In genomic region chr9:40612755-40613154, GRCm38 (mm10) we compare ENCODE assay signal across 39 mouse cellular contexts. TPM values are rescaled to one million over a fixed set of nuclear protein-coding genes. Genes with fewer than 3 reads are reported as not detected.
DNase-seq lines count a peak whose midpoint lies in the region; ATAC-seq and TF ChIP-seq lines count a peak whose summit lies in the region.
"Had no signal": no experiment of that assay in that cellular context is flagged by ENCODE, and none has a peak within 500 bp of the region (broad histone marks: within the 10 kb centered on the region; RNA-seq: fewer than 3 reads in every experiment).

No protein-coding gene starts in this region.

- 0 out of 2 replicates have a peak, but pooled peaks cover 15% of the 10 kb centered on the region for H3K4me1 ChIP-seq in forebrain, postnatal 0 days (ENCODE audit: insufficient read depth)
- peaks cover 45% of the 10 kb centered on the region for H3K4me1 ChIP-seq in forebrain, embryonic 10.5 days
- H3K4me1 ChIP-seq in liver, embryonic 11.5 days (replicated peaks; ENCODE audit: control insufficient read depth, insufficient read depth, low read length): peaks cover 4% of the 10 kb centered on the region; the same call in 1 of the 2 replicates
- peaks cover 15% of the 10 kb centered on the region for H3K4me1 ChIP-seq in liver, embryonic 12.5 days
- peaks cover 15% of the 10 kb centered on the region for H3K4me1 ChIP-seq in liver, embryonic 13.5 days (replicated peaks)
- peaks cover 15% of the 10 kb centered on the region for H3K4me1 ChIP-seq in heart, embryonic 12.5 days (replicated peaks)
- peaks cover 17% of the 10 kb centered on the region for H3K4me1 ChIP-seq in kidney, embryonic 16.5 days (ENCODE audit: insufficient read depth, low read length)

- 88% methylated on average over 1 of the region's 1 CpGs for WGBS in forebrain, postnatal 0 days
- 94% methylated on average over 1 of the region's 1 CpGs for WGBS in forebrain, embryonic 10.5 days
- 100% methylated on average over 1 of the region's 1 CpGs for WGBS in liver, embryonic 11.5 days
- 84% methylated on average over 1 of the region's 1 CpGs for WGBS in liver, embryonic 12.5 days (ENCODE audit: insufficient replicate concordance)
- 71% methylated on average over 1 of the region's 1 CpGs for WGBS in liver, embryonic 13.5 days (ENCODE audit: insufficient replicate concordance)
- 91% methylated on average over 1 of the region's 1 CpGs for WGBS in heart, embryonic 12.5 days
- WGBS in kidney, embryonic 16.5 days: 100% methylated on average over 1 of the region's 1 CpGs

- H3K4me2 ChIP-seq in forebrain, postnatal 0 days (ENCODE audit: low read depth): no peak overlapping the region
- no peak overlapping the region for H3K4me2 ChIP-seq in liver, embryonic 11.5 days
- no peak overlapping the region for H3K4me2 ChIP-seq in liver, embryonic 12.5 days
- H3K4me2 ChIP-seq in liver, embryonic 13.5 days: no peak overlapping the region
- no peak overlapping the region for H3K4me2 ChIP-seq in heart, embryonic 12.5 days
- no peak overlapping the region for H3K4me2 ChIP-seq in kidney, embryonic 16.5 days (replicated peaks; ENCODE audit: low read depth, low read length)
- H3K4me2 ChIP-seq: embryonic facial prominence, embryonic 13.5 days; forebrain, embryonic 15.5 days; heart, embryonic 11.5 days; hindbrain, embryonic 13.5 days; neural tube, embryonic 15.5 days had no signal

- no peak overlapping the region for H3K4me3 ChIP-seq in forebrain, postnatal 0 days (ENCODE audit: low read depth, low read length)
- H3K4me3 ChIP-seq in forebrain, embryonic 10.5 days: no peak overlapping the region
- no peak overlapping the region for H3K4me3 ChIP-seq in liver, embryonic 11.5 days (ENCODE audit: low read depth, low read length)
- H3K4me3 ChIP-seq in liver, embryonic 12.5 days: no peak overlapping the region
- no peak overlapping the region for H3K4me3 ChIP-seq in liver, embryonic 13.5 days (replicated peaks)
- no peak overlapping the region for H3K4me3 ChIP-seq in heart, embryonic 12.5 days
- H3K4me3 ChIP-seq in kidney, embryonic 16.5 days (ENCODE audit: low read length): no peak overlapping the region
- H3K4me3 ChIP-seq: embryonic facial prominence, embryonic 13.5 days; forebrain, embryonic 15.5 days; hindbrain, embryonic 13.5 days; layer of hippocampus, adult 2 months; neural tube, embryonic 15.5 days had no signal

- TF ChIP-seq CTCF in forebrain, postnatal 0 days (IDR thresholded peaks at IDR 0.05; ENCODE audit: low read depth): no peak

- no peaks in the 10 kb centered on the region for H3K27me3 ChIP-seq in forebrain, postnatal 0 days (ENCODE audit: insufficient read depth, low read length)
- peaks cover 17% of the 10 kb centered on the region for H3K27me3 ChIP-seq in forebrain, embryonic 10.5 days (ENCODE audit: poor library complexity, severe bottlenecking)
- H3K27me3 ChIP-seq in liver, embryonic 11.5 days (replicated peaks; ENCODE audit: control insufficient read depth, insufficient read depth, low read length): peaks cover 6% of the 10 kb centered on the region
- H3K27me3 ChIP-seq in liver, embryonic 12.5 days (replicated peaks): peaks cover 13% of the 10 kb centered on the region
- peaks cover 16% of the 10 kb centered on the region for H3K27me3 ChIP-seq in liver, embryonic 13.5 days
- H3K27me3 ChIP-seq in heart, embryonic 12.5 days (replicated peaks): 0 out of 2 replicates have a peak, but pooled peaks cover 1% of the 10 kb centered on the region
- no peaks in the 10 kb centered on the region for H3K27me3 ChIP-seq in kidney, embryonic 16.5 days (ENCODE audit: insufficient read depth, low read length)
- H3K27me3 ChIP-seq: forebrain, embryonic 15.5 days; hindbrain, embryonic 13.5 days; neural tube, embryonic 15.5 days had no signal

- H3K36me3 ChIP-seq in forebrain, postnatal 0 days (ENCODE audit: insufficient read depth): no peaks in the 10 kb centered on the region
- no peaks in the 10 kb centered on the region for H3K36me3 ChIP-seq in forebrain, embryonic 10.5 days (replicated peaks)
- no peaks in the 10 kb centered on the region for H3K36me3 ChIP-seq in liver, embryonic 11.5 days (ENCODE audit: control insufficient read depth, insufficient read depth, low read length)
- no peaks in the 10 kb centered on the region for H3K36me3 ChIP-seq in liver, embryonic 12.5 days
- H3K36me3 ChIP-seq in liver, embryonic 13.5 days: no peaks in the 10 kb centered on the region
- H3K36me3 ChIP-seq in heart, embryonic 12.5 days: no peaks in the 10 kb centered on the region
- no peaks in the 10 kb centered on the region for H3K36me3 ChIP-seq in kidney, embryonic 16.5 days (ENCODE audit: insufficient read depth, low read length)
- H3K36me3 ChIP-seq: embryonic facial prominence, embryonic 13.5 days; forebrain, embryonic 15.5 days; hindbrain, embryonic 13.5 days; neural tube, embryonic 15.5 days had no signal

- peak; percentile 12; the same call in 1 of the 2 replicates for ATAC-seq in forebrain, postnatal 0 days
- ATAC-seq in liver, embryonic 11.5 days (replicated peaks; ENCODE audit: low FRiP score): no peak
- no peak; the same call in 1 of the 2 replicates for ATAC-seq in liver, embryonic 12.5 days
- 0 out of 2 replicates have a peak, but pooled peaks have one; percentile 6 for ATAC-seq in liver, embryonic 13.5 days (ENCODE audit: low read depth)
- no peak for ATAC-seq in heart, embryonic 12.5 days (ENCODE audit: insufficient number of reproducible peaks, low FRiP score)
- ATAC-seq in kidney, embryonic 16.5 days (ENCODE audit: low FRiP score, low TSS enrichment): no peak
- ATAC-seq: forebrain, embryonic 15.5 days; intestine, postnatal 0 days had no signal

- no peak overlapping the region for H3K9ac ChIP-seq in forebrain, postnatal 0 days
- no peak overlapping the region for H3K9ac ChIP-seq in liver, embryonic 11.5 days (ENCODE audit: low read depth, low read length)
- H3K9ac ChIP-seq in liver, embryonic 12.5 days: no peak overlapping the region
- H3K9ac ChIP-seq in liver, embryonic 13.5 days: no peak overlapping the region
- H3K9ac ChIP-seq in heart, embryonic 12.5 days: no peak overlapping the region
- no peak overlapping the region for H3K9ac ChIP-seq in kidney, embryonic 16.5 days (replicated peaks; ENCODE audit: low read length)
- H3K9ac ChIP-seq: embryonic facial prominence, embryonic 13.5 days; forebrain, embryonic 15.5 days; hindbrain, embryonic 13.5 days; neural tube, embryonic 15.5 days had no signal

- no peaks in the 10 kb centered on the region for H3K9me3 ChIP-seq in forebrain, postnatal 0 days (ENCODE audit: low read length)
- H3K9me3 ChIP-seq in forebrain, embryonic 10.5 days: peaks cover 7% of the 10 kb centered on the region
- H3K9me3 ChIP-seq in liver, embryonic 11.5 days (ENCODE audit: control insufficient read depth, low read length): no peaks in the 10 kb centered on the region
- H3K9me3 ChIP-seq in liver, embryonic 12.5 days (replicated peaks): no peaks in the 10 kb centered on the region
- H3K9me3 ChIP-seq in liver, embryonic 13.5 days (replicated peaks): no peaks in the 10 kb centered on the region
- H3K9me3 ChIP-seq in heart, embryonic 12.5 days (replicated peaks): peaks cover 6% of the 10 kb centered on the region; the same call in 1 of the 2 replicates
- H3K9me3 ChIP-seq in kidney, embryonic 16.5 days (ENCODE audit: low read length): 0 out of 2 replicates have a peak, but pooled peaks cover 3% of the 10 kb centered on the region
- H3K9me3 ChIP-seq: embryonic facial prominence, embryonic 13.5 days; forebrain, embryonic 15.5 days; hindbrain, embryonic 13.5 days; neural tube, embryonic 15.5 days had no signal

- no peak overlapping the region for H3K27ac ChIP-seq in forebrain, postnatal 0 days (ENCODE audit: low read depth, low read length)
- H3K27ac ChIP-seq in forebrain, embryonic 10.5 days: no peak overlapping the region
- peak overlapping the region; percentile 55 for H3K27ac ChIP-seq in liver, embryonic 11.5 days (ENCODE audit: low read depth, low read length)
- H3K27ac ChIP-seq in liver, embryonic 12.5 days: no peak overlapping the region
- peak overlapping the region; percentile 36; the same call in 1 of the 2 replicates for H3K27ac ChIP-seq in liver, embryonic 13.5 days
- H3K27ac ChIP-seq in heart, embryonic 12.5 days (ENCODE audit: poor library complexity, severe bottlenecking): no peak overlapping the region
- no peak overlapping the region for H3K27ac ChIP-seq in kidney, embryonic 16.5 days (ENCODE audit: low read length)
- H3K27ac ChIP-seq: embryonic facial prominence, embryonic 13.5 days; forebrain, embryonic 15.5 days; hindbrain, embryonic 13.5 days; layer of hippocampus, adult 2 months; neural tube, embryonic 15.5 days had no signal

- DNase-seq in forebrain, postnatal 0 days: no peak
- no peak for DNase-seq in forebrain, embryonic 10.5 days (ENCODE audit: extremely low spot score, low spot score)
- DNase-seq in liver, embryonic 11.5 days (ENCODE audit: low spot score): no peak
- no peak for DNase-seq in liver, embryonic 13.5 days
- DNase-seq in retina, embryonic 14.5 days (ENCODE audit: low spot score): no peak
- DNase-seq: adrenal gland, postnatal 25 days; B cell, adult 2 months; cerebellum, adult 11 months; cerebellum, adult 9-10 months; cerebellum, postnatal 36 days; embryo, embryonic 11 days; gastrocnemius, postnatal 25 days; heart, adult 11 months; heart, postnatal 4 days; kidney, adult 9 months; kidney, postnatal 14 days; layer of hippocampus, postnatal 36 days; left cerebral cortex, postnatal 4 days; lung, adult 2 months; lung, postnatal 10 days; midbrain, embryonic 14.5 days; right cerebral cortex, adult 18-20 months; spleen, adult 18-20 months; thymus, postnatal 25 days had no signal

RNA-seq across cellular contexts. Expression of gene Gm21915, which starts 57.7 kb away (rescaled TPM):
- not detected in 2 replicates for total RNA-seq in forebrain, postnatal 0 days (2014; rRNA removed)
- not detected in 2 replicates for polyA plus RNA-seq in forebrain, postnatal 0 days (2015; fragmentation: Nextera tagmentation; extraction: Ambion mirVana)
- polyA plus RNA-seq in forebrain, embryonic 10.5 days (2016; fragmentation: Nextera tagmentation; extraction: Ambion mirVana): not detected in 2 replicates
- polyA plus RNA-seq in liver, embryonic 11.5 days (2014; fragmentation: Nextera tagmentation; extraction: Ambion mirVana): not detected in 2 replicates
- polyA plus RNA-seq in liver, embryonic 12.5 days (2016; fragmentation: Nextera tagmentation; extraction: Ambion mirVana): not detected in 2 replicates
- polyA plus RNA-seq in liver, embryonic 13.5 days (2015; fragmentation: Nextera tagmentation; extraction: Ambion mirVana): not detected in 2 replicates
- not detected in 2 replicates for polyA plus RNA-seq in heart, embryonic 12.5 days (2016; fragmentation: Nextera tagmentation; extraction: Ambion mirVana)
- polyA plus RNA-seq in kidney, embryonic 16.5 days (2015; fragmentation: Nextera tagmentation; extraction: Ambion mirVana): not detected in 2 replicates
- total RNA-seq: adrenal gland, adult 18-20 months; adrenal gland, postnatal 25 days; gastrocnemius, postnatal 25 days; heart, postnatal 4 days; layer of hippocampus, adult 2 months; layer of hippocampus, postnatal 36 days; left cerebral cortex, postnatal 4 days; monocyte, adult 5-6 weeks had no signal
- polyA plus RNA-seq: embryonic facial prominence, embryonic 13.5 days; forebrain, embryonic 15.5 days; heart, embryonic 11.5 days; heart, postnatal 0 days; hindbrain, embryonic 13.5 days; intestine, postnatal 0 days; limb, embryonic 14.5 days; lung, adult 2 months; midbrain, embryonic 14.5 days; neural tube, embryonic 15.5 days; stomach, embryonic 16.5 days had no signal

Comparison
In these comparisons a context has a peak if more than half of its experiments do, and no peak if none do; other contexts are left out.
1. ATAC-seq: peak in forebrain, postnatal 0 days (single experiment) and liver, embryonic 13.5 days (single experiment); none in liver, embryonic 11.5 days (single experiment), liver, embryonic 12.5 days (single experiment), heart, embryonic 12.5 days (single experiment) and kidney, embryonic 16.5 days (single experiment).
2. H3K27ac ChIP-seq: peak in liver, embryonic 11.5 days (single experiment) and liver, embryonic 13.5 days (single experiment); none in forebrain, postnatal 0 days (single experiment), forebrain, embryonic 10.5 days (single experiment), liver, embryonic 12.5 days (single experiment), heart, embryonic 12.5 days (single experiment) and kidney, embryonic 16.5 days (single experiment).